Mouse (Mus musculus): ENCODE results near the gene Atp10a.

The Atp10a gene

DNA sequence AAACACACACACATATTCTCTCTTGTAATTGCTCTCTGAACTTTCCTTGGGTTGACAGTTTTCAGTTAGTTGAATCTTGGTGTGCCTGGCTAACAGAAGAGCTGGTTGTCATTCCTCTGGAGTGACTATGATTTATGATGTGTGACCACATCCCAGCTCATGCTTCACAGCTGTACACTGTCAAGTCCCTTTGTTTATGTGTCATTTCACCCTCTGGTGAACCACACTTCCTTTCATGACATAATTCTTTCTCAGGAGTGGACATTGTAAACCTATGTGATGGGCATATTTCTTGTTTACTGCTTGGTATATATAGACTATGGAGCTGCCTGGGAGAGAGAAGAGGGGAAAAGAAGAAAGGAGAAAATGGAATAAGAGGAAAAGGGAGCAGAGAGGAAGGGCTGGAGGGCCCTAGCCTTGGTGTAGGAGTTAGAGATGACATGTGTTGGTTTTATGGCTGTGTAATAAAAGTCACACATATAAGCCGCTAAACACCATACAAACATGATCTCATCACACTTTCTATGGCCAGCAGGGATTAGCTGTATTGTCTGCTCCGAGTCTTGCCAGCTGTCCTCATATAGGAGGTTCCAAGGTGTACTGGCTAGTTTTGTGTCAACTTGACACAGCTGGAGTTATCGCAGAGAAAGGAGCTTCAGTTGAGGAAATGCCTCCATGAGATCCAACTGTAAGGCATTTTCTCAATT lies 81.0 kb downstream of the Atp10a start:
- no peak for DNase-seq (ENCODE audit: extremely low spot score)

- DNase-seq (ENCODE audit: extremely low spot score), result no peak
Observed at GRCm38 (mm10) chr7:58740196-58740595, 84.2 kb downstream of the Atp10a start.

GRCm38 (mm10) chr7:58740842-58741241 lies 84.9 kb downstream of the Atp10a start:
- no peak for DNase-seq (ENCODE audit: extremely low spot score)

DNA sequence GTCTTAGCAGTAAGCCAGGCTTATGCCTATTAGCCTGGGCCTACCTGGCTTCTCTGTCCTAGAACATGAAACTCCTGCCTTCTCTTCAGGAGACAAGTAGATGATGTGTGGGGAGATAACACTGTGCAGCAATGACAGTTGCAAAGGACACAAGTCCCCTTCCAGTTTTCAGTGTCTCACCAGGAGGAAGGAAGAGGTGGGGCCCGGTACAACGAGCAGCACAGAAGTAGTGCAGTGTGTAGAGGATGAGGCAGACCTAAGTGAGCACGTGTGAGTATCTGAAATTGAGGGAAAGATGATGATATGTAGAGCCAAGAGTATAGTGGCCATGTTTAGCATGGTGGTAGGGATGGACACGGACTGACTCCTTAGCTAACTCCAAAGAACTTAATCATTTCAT lies 86.0 kb downstream of the Atp10a start:
- no peak for DNase-seq (ENCODE audit: extremely low spot score)

DNA sequence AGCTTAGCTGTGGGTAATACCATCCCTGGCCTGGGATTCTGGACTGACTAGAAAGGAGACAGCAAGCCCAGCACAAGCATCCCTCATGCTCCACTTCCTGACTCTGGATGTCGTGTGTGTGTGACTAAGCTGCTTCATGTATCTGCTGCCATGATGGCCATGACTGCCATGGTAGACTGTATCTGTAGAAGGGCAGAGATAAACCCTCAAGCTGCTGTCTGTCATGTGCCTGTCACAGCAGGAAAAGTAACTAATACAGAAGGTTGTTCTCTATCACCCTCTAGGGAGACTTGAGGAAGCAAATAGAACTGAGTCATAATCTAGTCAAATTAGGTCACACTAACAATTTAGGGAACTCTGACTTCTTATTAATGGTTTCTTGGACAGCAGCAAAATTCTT lies 86.7 kb downstream of the Atp10a start:
- no peak for DNase-seq (ENCODE audit: extremely low spot score)

- no peak for DNase-seq (ENCODE audit: extremely low spot score)
Observed at GRCm38 (mm10) chr7:58743362-58744320, 87.7 kb downstream of the Atp10a start.

GRCm38 (mm10) chr7:58746817-58747216 lies 90.9 kb downstream of the Atp10a start:
- DNase-seq (ENCODE audit: extremely low spot score), result no peak

DNA sequence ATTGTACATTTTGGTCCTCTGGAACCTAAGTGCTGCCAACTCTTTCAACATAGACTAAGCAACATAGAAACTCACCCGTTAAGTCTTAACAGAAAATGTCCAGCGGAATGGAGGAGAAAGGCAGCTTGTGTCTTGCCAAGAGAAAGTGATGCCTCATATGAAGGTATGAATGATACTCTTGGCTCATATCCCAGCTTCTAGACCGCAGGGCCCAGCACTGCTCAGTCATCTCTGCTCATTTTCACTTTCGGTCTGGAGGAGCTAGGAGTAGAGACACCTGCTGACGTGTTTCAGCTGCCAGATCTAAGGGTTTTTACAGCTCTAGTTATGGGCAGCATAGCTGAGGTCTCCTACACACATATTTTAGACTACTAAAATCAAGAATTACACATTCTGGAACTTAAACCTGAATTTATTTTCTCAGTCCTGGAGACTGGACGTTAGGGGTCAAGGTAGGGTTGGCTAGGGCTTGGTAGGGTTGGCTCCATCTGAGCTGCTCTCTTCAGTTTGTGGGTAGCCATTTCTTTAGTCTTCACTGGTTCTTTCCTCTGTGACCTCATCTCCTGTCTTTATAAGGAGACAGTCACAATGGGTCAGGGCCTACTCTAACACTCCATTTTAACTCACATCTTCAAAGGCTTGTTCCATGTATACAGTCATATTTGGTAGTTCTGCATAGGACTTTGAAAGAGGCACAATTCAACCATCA lies 94.1 kb downstream of the Atp10a start:
- DNase-seq (ENCODE audit: extremely low spot score), result no peak

GRCm38 (mm10) chr7:58752041-58752440 lies 96.1 kb downstream of the Atp10a start:
- no peak for DNase-seq (ENCODE audit: extremely low spot score)

DNA sequence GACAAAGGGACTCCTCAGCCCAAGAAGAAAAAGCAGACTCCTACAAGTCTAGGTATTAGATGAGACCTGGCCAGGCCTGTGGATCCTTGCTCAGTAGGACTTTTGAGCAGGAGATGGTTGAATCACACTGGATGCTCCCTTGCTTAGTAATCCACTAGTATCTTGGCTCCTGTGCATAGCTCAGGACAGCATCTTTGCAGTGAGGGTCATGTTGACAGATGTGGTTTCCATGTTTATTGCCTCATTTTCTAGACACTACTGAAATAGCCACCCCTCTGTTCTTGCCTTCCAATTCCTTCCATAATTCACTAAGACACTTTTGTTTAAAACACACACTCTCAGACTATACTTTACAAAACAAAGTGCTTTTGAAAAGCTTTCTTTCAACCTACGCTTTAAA lies 98.1 kb downstream of the Atp10a start:
- no peak for DNase-seq (ENCODE audit: extremely low spot score)

- DNase-seq (ENCODE audit: extremely low spot score), result no peak
Observed at GRCm38 (mm10) chr7:58754536-58754935, 98.6 kb downstream of the Atp10a start.

- no peak for DNase-seq (ENCODE audit: extremely low spot score)
Observed at GRCm38 (mm10) chr7:58755083-58755482, 99.1 kb downstream of the Atp10a start.

- no peak for DNase-seq (ENCODE audit: extremely low spot score)
Observed at GRCm38 (mm10) chr7:58755846-58756245, 99.9 kb downstream of the Atp10a start.

DNA sequence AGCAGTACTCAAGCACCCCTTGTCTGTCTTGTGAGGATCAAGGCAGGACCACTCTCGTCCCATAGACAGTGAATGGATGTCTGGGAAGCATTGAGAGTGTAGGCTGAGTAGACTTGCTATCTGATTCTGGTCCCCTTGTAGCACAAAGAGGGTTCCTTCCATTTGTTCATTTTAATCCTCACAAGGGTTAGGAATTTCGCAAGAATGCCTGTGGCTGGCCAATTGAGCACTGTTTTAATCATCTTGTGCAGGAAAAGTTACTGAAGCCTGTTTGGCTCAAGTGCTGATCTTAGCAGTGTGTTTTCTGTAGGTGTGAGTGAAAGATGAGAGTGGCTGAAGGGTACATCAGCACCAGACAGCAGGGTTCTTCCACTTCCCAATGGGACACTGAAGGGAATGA lies 101.4 kb downstream of the Atp10a start:
- no peak for DNase-seq (ENCODE audit: extremely low spot score)

DNA sequence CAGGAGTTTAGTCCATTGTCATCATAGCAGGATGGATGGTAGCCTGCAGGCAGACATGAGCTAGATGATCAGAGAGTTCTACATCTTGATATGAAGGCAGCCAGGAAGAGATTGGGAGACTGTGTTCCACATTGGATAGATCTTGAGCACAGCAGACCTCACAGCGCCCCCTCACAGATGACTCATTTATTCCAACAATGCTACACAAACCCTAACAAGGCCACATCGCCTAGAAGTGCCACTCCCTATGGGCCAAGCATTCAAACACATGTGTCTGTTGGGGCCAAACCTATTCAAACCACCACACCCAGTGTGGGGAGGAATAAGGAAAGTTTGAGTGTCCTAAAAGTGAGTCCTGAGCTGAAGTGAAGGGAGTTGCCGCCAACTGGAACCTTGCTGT lies 102.4 kb downstream of the Atp10a start:
- DNase-seq (ENCODE audit: extremely low spot score), result no peak

GRCm38 (mm10) chr7:58759265-58759664 lies 103.3 kb downstream of the Atp10a start:
- DNase-seq (ENCODE audit: extremely low spot score), result no peak

GRCm38 (mm10) chr7:58767257-58767656 lies 111.3 kb downstream of the Atp10a start:
- no peak for DNase-seq (ENCODE audit: extremely low spot score)

- DNase-seq (ENCODE audit: extremely low spot score), result no peak
Observed at GRCm38 (mm10) chr7:58768253-58768652, 112.3 kb downstream of the Atp10a start.

DNA sequence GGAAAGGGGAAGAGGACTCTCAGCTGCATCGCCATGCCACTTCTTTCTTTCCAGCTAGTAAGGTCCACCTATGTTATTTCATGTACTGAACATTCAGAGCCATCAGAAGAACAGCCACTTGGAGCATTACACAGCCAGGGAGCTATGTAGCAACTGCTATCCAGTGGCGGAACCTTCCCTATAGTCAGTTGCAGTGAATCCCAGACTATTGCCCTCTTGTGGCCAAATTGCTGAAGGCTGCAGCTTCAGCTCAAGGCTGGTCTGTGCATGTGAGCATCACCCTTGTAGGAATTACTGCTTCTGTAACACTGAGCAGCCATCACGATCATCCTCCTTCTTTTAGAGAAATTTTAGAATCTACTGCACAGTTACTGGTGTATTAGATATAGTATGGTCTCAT lies 114.3 kb downstream of the Atp10a start:
- DNase-seq (ENCODE audit: extremely low spot score), result peak; percentile 37

DNA sequence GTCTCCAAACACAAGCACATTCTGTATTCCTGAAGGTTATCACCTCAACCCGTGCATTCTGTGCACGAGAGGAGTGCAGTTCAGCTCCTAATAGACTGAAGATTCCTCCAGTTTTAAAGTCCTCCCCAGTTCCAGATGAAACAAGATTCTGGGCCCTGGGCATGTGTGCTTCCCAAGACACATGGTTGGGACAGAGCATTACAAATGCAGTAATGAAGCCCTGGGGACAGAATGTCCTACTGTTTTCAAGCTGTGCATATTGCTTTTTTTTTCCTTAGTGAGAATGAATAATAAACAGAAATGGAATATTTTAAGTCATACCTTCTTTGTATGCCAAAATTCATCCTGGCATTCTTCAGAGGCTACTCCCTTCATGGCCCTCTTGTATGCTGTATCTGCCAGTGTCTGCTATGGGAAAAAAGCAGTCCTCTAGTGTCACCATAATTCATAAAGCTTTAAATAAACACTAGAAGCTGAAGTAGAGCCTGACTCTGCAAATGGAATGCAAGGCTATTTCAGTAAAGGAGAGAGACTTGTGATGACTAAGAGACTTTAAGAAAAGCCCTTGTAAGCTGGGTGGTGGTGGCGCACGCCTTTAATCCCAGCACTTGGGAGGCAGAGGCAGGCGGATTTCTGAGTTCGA lies 116.2 kb downstream of the Atp10a start:
- DNase-seq (ENCODE audit: extremely low spot score), result no peak

DNA sequence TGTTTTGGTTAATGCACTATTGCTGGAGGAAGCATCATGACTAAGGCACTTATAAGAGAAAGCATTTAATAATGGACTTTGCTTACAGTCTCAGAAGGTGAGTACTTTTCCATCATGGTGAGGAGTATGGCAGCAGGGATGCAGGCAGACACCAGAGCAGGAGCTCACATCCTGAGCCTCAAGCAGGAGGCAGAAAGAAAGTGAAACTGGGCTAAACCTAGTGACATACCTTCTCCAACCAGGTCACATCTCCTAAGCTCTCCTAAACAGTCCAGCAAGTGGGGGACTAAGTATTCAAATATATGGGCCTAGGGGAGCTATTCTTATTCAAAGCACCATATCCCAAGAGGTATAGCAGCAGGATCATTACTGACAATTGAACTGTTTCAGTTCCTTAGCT lies 123.2 kb downstream of the Atp10a start:
- no peak for DNase-seq (ENCODE audit: extremely low spot score)

DNA sequence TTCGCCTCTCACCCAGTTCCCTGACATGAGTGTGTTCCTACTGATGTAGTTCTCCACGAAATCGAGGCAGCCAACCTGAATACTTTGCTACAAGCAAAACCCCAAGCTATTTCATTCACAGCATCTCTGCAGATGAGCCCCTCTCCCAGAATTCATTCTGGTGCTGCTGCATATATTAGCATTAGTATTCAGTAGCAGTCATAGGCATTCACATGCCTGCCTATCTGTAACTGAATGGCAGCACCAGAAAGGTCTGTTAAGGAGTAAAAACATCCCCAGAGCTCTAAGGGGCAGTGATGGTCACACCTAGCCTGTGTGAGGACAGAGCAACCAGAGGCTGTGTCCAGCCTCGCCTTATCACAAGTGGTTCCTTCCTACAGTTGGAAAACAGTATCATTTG lies 131.0 kb downstream of the Atp10a start:
- no peak for DNase-seq (ENCODE audit: extremely low spot score)

Measured in embryo, embryonic 9.5 days (tissue).